Mouse (Mus musculus) erythroblast, embryonic 14.5 days (primary cell): ENCODE measurements around the gene Inafm2. TPM values are rescaled to one million over a fixed set of nuclear protein-coding genes. Genes with fewer than 3 reads are reported as not detected.
A peak's percentile ranks its signal among the peaks of the same experiment; 100 is the strongest.

ENCODE experiments used
- H3K27me3 ChIP-seq: 2 replicates; pipeline ENCODE4 v1.6.1; 2012; ENCODE audit warnings: inconsistent platforms; ENCODE audit not compliant: control insufficient read depth
- H3K36me3 ChIP-seq: 2 replicates; pipeline ENCODE4 v1.6.1; 2012; ENCODE audit warnings: mild to moderate bottlenecking, inconsistent platforms; ENCODE audit not compliant: control insufficient read depth
- H3K4me1 ChIP-seq: 2 replicates; pipeline ENCODE4 v1.6.1; 2012; ENCODE audit warnings: inconsistent platforms; ENCODE audit not compliant: control insufficient read depth
- H3K4me3 ChIP-seq: replicated peaks from 2 replicates; pipeline ENCODE3; 2012; ENCODE audit warnings: moderate library complexity, mild to moderate bottlenecking, inconsistent platforms
- H3K9me3 ChIP-seq: 2 replicates; pipeline ENCODE4 v1.6.1; 2012; ENCODE audit warnings: low read length, inconsistent platforms, mixed read lengths; ENCODE audit not compliant: control insufficient read depth
- GATA1 ChIP-seq: IDR thresholded peaks from 2 replicates; pipeline ENCODE4 v1.6.1; 2012; ENCODE audit warnings: low read length, inconsistent platforms, mixed read lengths
- TAL1 ChIP-seq: IDR thresholded peaks from 3 replicates; pipeline ENCODE4 v1.6.1; 2012; ENCODE audit warnings: low read length, inconsistent platforms, mixed read lengths
- polyA plus RNA-seq: library from polyadenylated mRNA; stranded (reverse); fragments of >175 nt; gene quantifications from 2 replicates; pipeline ENCODE4 v1.2.3, GENCODE M21; 2012

Gene Inafm2
- polyA plus RNA-seq, 1 experiment = 3.0 TPM

GRCm38 (mm10) chr2:118761906-118762783, 16.6 kb downstream of the Inafm2 start, which contains the start of gene Ccdc9b:
Ccdc9b (minus strand) TSS chr2:118762661.
- no peak for TF ChIP-seq GATA1
- TF ChIP-seq TAL1 = no peak
- peaks cover 47% of the 10 kb centered on the region for H3K4me1 ChIP-seq
- H3K4me3 ChIP-seq = peak within 1 kb of the TSS; percentile 37
- no peaks in the 10 kb centered on the region for H3K9me3 ChIP-seq
- no peaks in the 10 kb centered on the region for H3K36me3 ChIP-seq
- H3K27me3 ChIP-seq = peaks cover 6% of the 10 kb centered on the region; the same call in 1 of the 2 replicates

GRCm38 (mm10) chr2:118762784-118763148, 17.2 kb downstream of the Inafm2 start:
- H3K36me3 ChIP-seq = no peaks in the 10 kb centered on the region
- TF ChIP-seq TAL1 (no peak), GATA1 (no peak)
- peaks cover 48% of the 10 kb centered on the region for H3K4me1 ChIP-seq
- no peaks in the 10 kb centered on the region for H3K9me3 ChIP-seq
- peaks cover 6% of the 10 kb centered on the region; the same call in 1 of the 2 replicates for H3K27me3 ChIP-seq
- peak overlapping the region; percentile 34 for H3K4me3 ChIP-seq

GRCm38 (mm10) chr2:118763469-118763868, 17.9 kb downstream of the Inafm2 start:
- H3K9me3 ChIP-seq = no peaks in the 10 kb centered on the region
- TF ChIP-seq GATA1 = no peak
- no peak for TF ChIP-seq TAL1
- no peak overlapping the region for H3K4me3 ChIP-seq
- no peaks in the 10 kb centered on the region for H3K36me3 ChIP-seq
- peaks cover 6% of the 10 kb centered on the region; the same call in 1 of the 2 replicates for H3K27me3 ChIP-seq
- peaks cover 48% of the 10 kb centered on the region for H3K4me1 ChIP-seq

- Histone ChIP-seq H3K27me3 (peaks cover 6% of the 10 kb centered on the region; the same call in 1 of the 2 replicates), H3K4me3 (no peak overlapping the region), H3K9me3 (no peaks in the 10 kb centered on the region), H3K36me3 (no peaks in the 10 kb centered on the region), H3K4me1 (peaks cover 44% of the 10 kb centered on the region)
- no peak for TF ChIP-seq TAL1
- no peak for TF ChIP-seq GATA1
These were observed 18.7 kb downstream of the Inafm2 start for GRCm38 (mm10) chr2:118764094-118764831.

GRCm38 (mm10) chr2:118764875-118765274, 19.3 kb downstream of the Inafm2 start:
- H3K4me3 ChIP-seq = no peak overlapping the region
- peaks cover 6% of the 10 kb centered on the region; the same call in 1 of the 2 replicates for H3K27me3 ChIP-seq
- TF ChIP-seq GATA1 (no peak), TAL1 (no peak)
- no peaks in the 10 kb centered on the region for H3K9me3 ChIP-seq
- peaks cover 38% of the 10 kb centered on the region for H3K4me1 ChIP-seq
- H3K36me3 ChIP-seq = no peaks in the 10 kb centered on the region

- Histone ChIP-seq H3K4me1 (peaks cover 33% of the 10 kb centered on the region), H3K36me3 (no peaks in the 10 kb centered on the region), H3K27me3 (peaks cover 6% of the 10 kb centered on the region; the same call in 1 of the 2 replicates), H3K4me3 (no peak overlapping the region), H3K9me3 (no peaks in the 10 kb centered on the region)
- TF ChIP-seq GATA1 (no peak), TAL1 (no peak)
These were observed 20.8 kb downstream of the Inafm2 start for GRCm38 (mm10) chr2:118766041-118767033.

GRCm38 (mm10) chr2:118772158-118772874, 26.8 kb downstream of the Inafm2 start, which contains the start of gene Phgr1:
Phgr1 (plus strand) TSS chr2:118772769.
- Histone ChIP-seq H3K4me1 (no peaks in the 10 kb centered on the region), H3K36me3 (no peaks in the 10 kb centered on the region), H3K4me3 (no peak within 1 kb of the TSS), H3K27me3 (peaks cover 8% of the 10 kb centered on the region; the same call in 1 of the 2 replicates), H3K9me3 (no peaks in the 10 kb centered on the region)
- TF ChIP-seq TAL1 (no peak), GATA1 (no peak)

GRCm38 (mm10) chr2:118774536-118774935, 29.0 kb downstream of the Inafm2 start:
- Histone ChIP-seq H3K36me3 (no peaks in the 10 kb centered on the region), H3K4me3 (no peak overlapping the region), H3K27me3 (peaks cover 16% of the 10 kb centered on the region), H3K9me3 (no peaks in the 10 kb centered on the region), H3K4me1 (peaks cover 12% of the 10 kb centered on the region)
- no peak for TF ChIP-seq GATA1
- TF ChIP-seq TAL1 = no peak
